Mouse (Mus musculus) urinary bladder, postnatal 4 days (tissue): ENCODE measurements around the gene Nuak2.

ENCODE experiments used
- DNase-seq, 2 experiments: peaks; one replicate each; pipeline ENCODE4 v3.0.0; 2021 to 2022; ENCODE audit warnings: low spot score in 2 of 2

Nuak2 gene

GRCm38 (mm10) chr1:132377811-132378210 is 61.9 kb downstream of the Nuak2 start:
- no peak for DNase-seq

- no peak for DNase-seq
Observed at GRCm38 (mm10) chr1:132380550-132381100, 64.7 kb downstream of the Nuak2 start.

- DNase-seq = no peak
Observed at GRCm38 (mm10) chr1:132381929-132382328, 66.0 kb downstream of the Nuak2 start.
